Mouse (Mus musculus): ENCODE results near the gene Kctd14.

Gene Kctd14

GRCm38 (mm10) chr7:97438986-97439385 is 12.1 kb upstream of the Kctd14 start:
- DNase-seq (ENCODE audit: low spot score in 2 of 2) = no peak

GRCm38 (mm10) chr7:97446171-97446925 is 4.8 kb upstream of the Kctd14 start:
- peak in 1 of 2 experiments; percentile 48 for DNase-seq (ENCODE audit: low spot score in 2 of 2)

GRCm38 (mm10) chr7:97447050-97447531 is 4.0 kb upstream of the Kctd14 start:
- DNase-seq (ENCODE audit: low spot score in 2 of 2) = no peak

- peak in 1 of 2 experiments; percentile 20 for DNase-seq (ENCODE audit: low spot score in 2 of 2)
Measured at GRCm38 (mm10) chr7:97452196-97452595, 1.1 kb downstream of the Kctd14 start.

GRCm38 (mm10) chr7:97453141-97453921 is 2.2 kb downstream of the Kctd14 start:
- peak; percentile 72 to 81 for DNase-seq (ENCODE audit: low spot score in 2 of 2)

- no peak for DNase-seq (ENCODE audit: low spot score in 2 of 2)
Measured at GRCm38 (mm10) chr7:97454795-97455194, 3.7 kb downstream of the Kctd14 start.

GRCm38 (mm10) chr7:97455577-97455976 is 4.5 kb downstream of the Kctd14 start:
- no peak for DNase-seq (ENCODE audit: low spot score in 2 of 2)

- DNase-seq (ENCODE audit: low spot score in 2 of 2) = no peak
Measured at GRCm38 (mm10) chr7:97473001-97473400, 21.9 kb downstream of the Kctd14 start.

GRCm38 (mm10) chr7:97479349-97479748 is 28.2 kb downstream of the Kctd14 start:
- no peak for DNase-seq (ENCODE audit: low spot score in 2 of 2)

- DNase-seq (ENCODE audit: low spot score in 2 of 2) = no peak
Measured at GRCm38 (mm10) chr7:97480290-97480689, 29.2 kb downstream of the Kctd14 start.

- peak; percentile 68 to 88 for DNase-seq (ENCODE audit: low spot score in 2 of 2)
Measured at GRCm38 (mm10) chr7:97480821-97481339, 29.8 kb downstream of the Kctd14 start, which contains the start of gene Ints4. Gene Ints4 (plus strand): TSS chr7:97480956.

- DNase-seq (ENCODE audit: low spot score in 2 of 2) = no peak
Measured at GRCm38 (mm10) chr7:97483378-97483777, 32.3 kb downstream of the Kctd14 start.

GRCm38 (mm10) chr7:97491157-97491556 is 40.0 kb downstream of the Kctd14 start:
- DNase-seq (ENCODE audit: low spot score in 2 of 2) = no peak

GRCm38 (mm10) chr7:97492420-97492819 is 41.3 kb downstream of the Kctd14 start:
- DNase-seq (ENCODE audit: low spot score in 2 of 2) = no peak

GRCm38 (mm10) chr7:97495052-97495451 is 43.9 kb downstream of the Kctd14 start:
- DNase-seq (ENCODE audit: low spot score in 2 of 2) = no peak

GRCm38 (mm10) chr7:97500555-97501209 is 49.6 kb downstream of the Kctd14 start:
- DNase-seq (ENCODE audit: low spot score in 2 of 2) = no peak

Data from spleen, postnatal 10 days (tissue).